Mouse (Mus musculus) frontal cortex, postnatal 14 days (tissue): ENCODE measurements around the gene Krtap3-1.

Source experiments
- DNase-seq, 2 experiments: peaks; one replicate each; pipeline ENCODE4 v3.0.0; 2022; ENCODE audit warnings: low spot score in 2 of 2

Krtap3-1 gene

DNA sequence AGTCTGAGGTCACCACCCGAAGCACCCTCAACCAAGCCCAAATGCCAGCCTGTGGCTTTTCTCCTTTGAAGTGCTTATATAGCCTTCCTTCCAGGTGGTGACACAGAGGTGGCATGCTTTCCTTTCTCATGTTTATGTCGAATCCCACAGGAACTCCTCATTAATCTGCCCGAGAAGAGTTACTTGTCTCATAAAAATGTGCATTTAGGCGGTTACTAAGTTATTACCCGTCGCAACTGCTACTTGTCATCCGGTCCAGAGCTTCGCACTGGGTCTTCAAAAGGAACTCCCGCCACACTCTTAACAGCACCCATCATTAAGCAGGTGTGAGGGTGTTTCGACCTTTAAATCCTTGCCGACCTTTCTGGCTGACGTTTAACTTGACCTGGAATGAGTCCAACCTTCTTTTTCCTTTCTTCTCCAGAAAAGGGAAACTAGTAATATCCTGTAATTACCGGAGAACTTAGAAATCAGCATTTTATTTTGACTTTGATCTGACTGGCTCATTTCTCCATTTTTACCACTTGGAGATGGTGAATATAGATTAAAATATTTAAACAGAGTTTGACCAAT is 45.1 kb downstream of the Krtap3-1 start, which contains the start of gene Krt39:
Gene Krt39 (minus strand): TSS at position 51 of the 573 bp plus-strand sequence.
- no peak for DNase-seq
